Mouse (Mus musculus): ENCODE data around the gene Cdh5.

Gene Cdh5

GRCm38 (mm10) chr8:104134521-104134920, 33.1 kb downstream of the Cdh5 start:
- DNase-seq (ENCODE audit: low spot score in 2 of 2): no peak

DNA sequence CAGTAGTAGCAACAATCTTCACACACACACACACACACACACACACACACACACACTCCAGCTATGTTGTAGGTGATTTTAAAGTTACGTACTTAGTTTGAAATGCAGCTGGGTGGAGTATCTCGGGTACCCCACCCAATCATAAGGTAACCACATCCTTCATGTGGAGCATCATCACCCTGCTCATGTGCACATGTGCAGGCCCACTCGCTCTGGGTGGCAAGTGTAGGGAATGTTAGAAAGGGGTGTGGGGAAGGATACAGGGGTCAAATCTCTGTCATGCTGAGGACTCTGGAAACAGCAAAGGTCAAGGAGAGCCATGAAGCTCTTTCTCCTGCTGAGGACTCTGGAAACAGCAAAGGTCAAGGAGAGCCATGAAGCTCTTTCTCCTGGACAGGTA, 34.9 kb downstream of the Cdh5 start:
- DNase-seq (ENCODE audit: low spot score in 2 of 2): no peak

GRCm38 (mm10) chr8:104137636-104138035, 36.2 kb downstream of the Cdh5 start:
- no peak for DNase-seq (ENCODE audit: low spot score in 2 of 2)

GRCm38 (mm10) chr8:104140611-104141010, 39.2 kb downstream of the Cdh5 start:
- no peak for DNase-seq (ENCODE audit: low spot score in 2 of 2)

DNA sequence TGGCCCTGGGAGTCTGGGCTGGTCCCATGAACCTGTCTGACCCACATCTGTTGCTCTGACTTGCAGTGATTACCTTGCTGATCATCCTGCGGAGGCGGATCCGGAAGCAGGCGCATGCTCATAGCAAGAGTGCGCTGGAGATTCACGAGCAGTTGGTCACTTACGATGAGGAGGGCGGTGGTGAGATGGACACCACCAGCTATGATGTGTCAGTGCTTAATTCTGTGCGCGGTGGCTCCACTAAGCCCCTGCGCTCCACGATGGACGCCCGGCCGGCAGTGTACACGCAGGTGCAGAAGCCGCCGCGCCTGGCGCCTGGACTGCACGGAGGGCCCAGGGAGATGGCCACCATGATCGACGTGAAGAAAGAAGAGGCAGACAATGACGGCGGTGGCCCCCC, 41.0 kb downstream of the Cdh5 start:
- DNase-seq (ENCODE audit: low spot score in 2 of 2): no peak

DNA sequence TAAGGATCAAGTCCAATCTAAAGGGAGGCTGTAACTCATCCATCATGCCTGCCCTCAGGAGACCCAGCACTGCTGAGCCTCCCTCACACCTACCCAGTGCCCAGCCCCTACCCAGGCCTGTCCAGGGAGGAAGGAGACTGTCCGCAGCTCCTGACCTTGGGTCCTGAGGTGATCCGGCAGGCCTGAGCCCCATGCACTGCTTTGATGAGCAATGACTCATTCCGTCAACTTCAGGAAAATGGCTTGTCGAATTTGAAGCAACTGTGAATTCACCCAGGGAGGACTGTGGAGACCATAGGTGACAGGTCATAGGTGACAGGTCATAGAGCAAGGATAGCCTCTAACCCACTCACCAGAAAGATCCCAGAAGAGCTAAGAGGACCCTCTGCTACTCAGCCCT, 42.0 kb downstream of the Cdh5 start:
- DNase-seq (ENCODE audit: low spot score in 2 of 2): no peak

DNA sequence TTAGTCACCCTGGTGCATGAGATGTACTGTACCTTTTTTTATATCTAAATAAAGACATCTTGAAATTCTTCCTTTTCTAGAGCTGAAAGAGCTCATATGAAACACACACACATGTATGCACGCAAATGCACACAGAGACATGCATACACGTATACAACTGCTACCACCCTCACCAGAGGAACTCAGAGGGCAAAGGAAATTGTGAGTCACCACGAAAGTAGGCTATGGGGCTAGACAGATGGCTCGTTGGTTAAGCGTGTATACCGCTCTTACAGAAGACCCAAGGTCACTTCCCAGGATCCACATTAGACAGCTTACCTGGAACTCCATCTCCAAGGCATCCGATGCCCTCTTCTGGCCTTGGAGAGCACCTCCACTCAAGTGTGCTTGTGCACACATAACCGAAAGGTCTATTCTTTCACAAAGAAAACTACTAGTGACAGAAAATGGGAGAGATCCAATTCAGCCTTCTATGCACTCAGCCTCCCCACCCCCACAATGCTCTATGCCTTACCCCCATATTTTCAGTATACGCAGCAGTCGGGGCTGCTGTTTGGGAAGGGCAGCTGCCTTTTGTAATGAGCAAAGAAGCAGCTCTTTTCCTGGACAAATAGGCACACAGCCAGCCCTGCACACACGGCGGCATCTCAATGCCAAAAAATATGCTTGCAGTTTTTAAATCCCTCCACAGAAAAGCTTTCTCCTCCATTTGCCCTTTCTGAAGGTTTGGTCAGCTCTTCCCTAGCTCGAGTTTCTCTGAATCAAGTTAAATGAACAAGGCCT, 43.2 kb downstream of the Cdh5 start:
- DNase-seq (ENCODE audit: low spot score in 2 of 2): no peak

DNA sequence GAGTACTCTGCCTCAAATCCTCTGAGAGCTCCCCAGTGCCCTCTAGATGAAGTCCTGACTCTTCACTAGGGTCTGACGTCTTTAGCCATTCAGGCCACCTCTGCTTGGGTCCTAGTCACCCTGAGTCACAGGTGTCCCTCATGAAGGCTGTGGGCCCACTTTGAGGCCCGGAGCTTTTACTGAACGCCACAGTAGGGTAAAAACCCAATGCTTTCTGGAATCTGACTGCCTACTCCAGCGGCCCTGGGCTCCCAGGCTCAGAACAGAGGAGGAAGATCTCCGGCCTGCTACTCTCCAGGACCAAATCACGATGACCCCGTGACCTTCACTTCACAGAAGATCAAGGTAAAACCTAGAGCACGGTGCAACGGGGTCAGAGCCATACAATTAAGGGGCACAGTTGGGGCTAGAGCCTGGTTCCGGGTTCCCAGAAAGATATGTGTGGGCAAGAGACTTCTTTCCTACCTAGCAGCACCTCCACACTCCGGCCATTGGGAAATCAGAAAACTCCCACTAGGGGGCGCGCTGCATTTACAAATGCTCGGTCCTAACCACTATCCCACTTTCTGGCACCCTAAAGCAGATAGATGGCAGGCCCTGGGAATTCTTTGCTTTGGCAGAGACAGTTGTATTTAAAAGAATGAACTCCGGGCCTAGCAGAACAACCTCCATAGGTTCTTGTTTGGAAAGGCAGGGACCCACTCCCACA, 44.7 kb downstream of the Cdh5 start:
- DNase-seq (ENCODE audit: low spot score in 2 of 2): peak; percentile 39 to 90

GRCm38 (mm10) chr8:104146717-104147494, 45.5 kb downstream of the Cdh5 start:
- DNase-seq (ENCODE audit: low spot score in 2 of 2): no peak

DNA sequence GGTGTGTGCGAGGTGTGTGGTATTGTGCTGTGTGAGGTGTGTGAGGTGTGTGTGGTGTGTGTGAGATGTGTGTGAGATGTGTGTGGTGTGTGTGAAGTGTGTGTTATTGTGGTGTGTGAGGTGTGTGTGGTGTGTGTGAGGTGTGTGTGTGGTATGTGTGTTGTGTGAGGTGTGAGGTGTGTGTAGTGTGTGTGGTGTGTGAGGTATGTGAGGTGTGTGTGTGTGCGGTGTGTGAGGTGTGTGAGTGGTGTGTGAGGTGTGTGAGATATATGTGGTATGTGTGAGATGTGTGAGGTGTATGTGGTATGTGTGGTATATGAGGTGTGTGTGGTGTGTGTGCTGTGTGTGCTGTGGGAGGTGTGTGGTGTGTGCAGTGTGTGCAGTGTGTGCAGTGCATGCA, 46.5 kb downstream of the Cdh5 start:
- DNase-seq (ENCODE audit: low spot score in 2 of 2): no peak

DNA sequence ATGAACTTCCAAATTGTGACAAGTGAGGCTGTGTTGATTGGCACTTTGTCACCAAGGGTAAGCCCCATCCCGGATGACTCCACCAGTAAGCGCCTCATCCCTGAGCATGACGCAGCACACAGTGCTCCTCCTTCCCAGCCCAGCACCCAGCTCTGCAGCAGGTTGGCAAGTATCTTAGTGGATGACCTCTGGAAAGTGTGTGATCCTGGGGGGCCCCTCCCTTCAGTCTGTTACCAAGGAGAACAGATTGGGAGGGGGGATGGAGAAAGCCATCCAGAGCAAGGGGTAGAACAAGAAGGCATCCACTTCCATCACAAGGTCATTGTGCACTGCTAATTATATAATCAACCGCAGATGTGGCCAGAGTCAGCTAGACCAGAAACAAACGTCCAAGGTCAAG, 59.3 kb downstream of the Cdh5 start:
- DNase-seq (ENCODE audit: low spot score in 2 of 2): no peak

- no peak for DNase-seq (ENCODE audit: low spot score in 2 of 2)
Measured at GRCm38 (mm10) chr8:104169461-104169860, 68.0 kb downstream of the Cdh5 start.

GRCm38 (mm10) chr8:104170118-104171049, 69.0 kb downstream of the Cdh5 start, which contains the start of gene Bean1:
Gene Bean1, plus strand, starts transcription at chr8:104170442.
- DNase-seq (ENCODE audit: low spot score in 2 of 2): no peak

- no peak for DNase-seq (ENCODE audit: low spot score in 2 of 2)
Measured at GRCm38 (mm10) chr8:104171050-104171620, 69.7 kb downstream of the Cdh5 start.

DNA sequence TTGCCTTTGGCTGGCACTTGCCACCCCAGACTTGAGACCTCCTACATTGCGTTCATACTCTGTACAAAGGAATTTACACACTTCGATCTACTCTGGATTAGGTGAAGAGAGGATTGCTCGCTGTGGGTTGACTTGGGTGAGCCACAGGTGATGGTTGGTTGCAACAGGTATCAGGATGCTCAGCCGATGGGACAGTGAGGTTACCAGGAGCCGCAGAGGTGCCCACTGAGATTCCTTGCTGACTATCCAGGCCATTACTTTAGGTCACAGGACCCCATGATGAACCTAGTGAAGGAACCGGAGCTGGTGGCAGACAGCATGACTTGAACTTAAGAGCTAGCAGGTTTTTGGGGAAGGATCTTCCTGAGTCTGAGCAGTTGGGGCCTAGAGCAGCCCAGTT, 71.0 kb downstream of the Cdh5 start:
- DNase-seq (ENCODE audit: low spot score in 2 of 2): no peak

DNA sequence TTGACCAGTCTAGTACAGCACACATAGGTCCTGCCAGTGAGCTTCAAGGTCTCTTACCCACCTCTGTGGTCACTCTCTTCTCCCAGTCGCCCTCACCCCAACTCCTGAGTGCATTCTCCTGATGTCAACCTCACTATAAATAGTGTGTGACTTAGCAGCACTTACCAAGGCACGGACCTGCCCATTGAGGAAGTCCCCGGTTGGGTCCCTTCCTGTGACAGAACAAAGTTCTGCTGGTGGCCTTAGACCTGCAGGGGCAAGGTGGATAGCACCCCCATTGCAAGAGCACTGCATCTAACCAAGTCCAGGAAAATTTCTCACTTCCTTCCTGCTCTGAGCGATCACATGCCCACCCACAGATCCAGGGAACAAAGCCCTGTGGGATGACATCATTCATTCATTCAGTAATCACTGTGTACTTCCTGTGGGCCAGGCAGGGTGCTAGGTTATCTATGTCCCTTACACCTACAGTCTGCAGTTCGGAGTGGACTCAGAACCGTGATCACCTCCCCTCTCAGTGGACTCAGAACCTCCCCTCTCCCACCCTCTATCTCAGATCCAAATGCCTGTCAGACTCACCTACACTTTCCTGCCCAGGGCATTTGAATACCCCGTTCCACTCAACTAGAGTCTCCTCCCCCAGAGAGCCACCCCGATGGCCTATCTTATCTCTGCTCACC, 74.6 kb downstream of the Cdh5 start:
- DNase-seq (ENCODE audit: low spot score in 2 of 2): no peak

- no peak for DNase-seq (ENCODE audit: low spot score in 2 of 2)
Measured at GRCm38 (mm10) chr8:104177054-104177453, 75.6 kb downstream of the Cdh5 start.

DNA sequence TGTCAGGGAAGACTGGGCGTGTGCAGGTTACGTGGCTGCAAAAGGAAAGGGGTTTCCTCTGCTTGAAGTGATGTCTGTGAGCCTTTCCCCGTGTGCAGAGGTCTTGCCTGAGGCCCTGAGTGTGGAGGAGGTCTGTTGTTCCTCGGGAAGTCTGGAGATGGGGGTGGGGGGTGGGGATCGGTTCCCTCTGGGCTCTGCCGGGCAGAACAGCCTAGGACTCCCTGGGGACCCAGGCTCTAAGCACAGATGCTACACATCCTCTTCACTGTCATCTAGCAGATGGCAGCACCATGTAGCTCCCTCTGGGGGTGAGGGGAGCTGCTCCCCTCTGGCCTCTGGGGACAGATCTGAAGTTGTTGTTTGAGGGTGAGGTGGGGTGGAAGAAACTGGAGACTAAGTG, 83.5 kb downstream of the Cdh5 start:
- no peak for DNase-seq (ENCODE audit: low spot score in 2 of 2)

DNA sequence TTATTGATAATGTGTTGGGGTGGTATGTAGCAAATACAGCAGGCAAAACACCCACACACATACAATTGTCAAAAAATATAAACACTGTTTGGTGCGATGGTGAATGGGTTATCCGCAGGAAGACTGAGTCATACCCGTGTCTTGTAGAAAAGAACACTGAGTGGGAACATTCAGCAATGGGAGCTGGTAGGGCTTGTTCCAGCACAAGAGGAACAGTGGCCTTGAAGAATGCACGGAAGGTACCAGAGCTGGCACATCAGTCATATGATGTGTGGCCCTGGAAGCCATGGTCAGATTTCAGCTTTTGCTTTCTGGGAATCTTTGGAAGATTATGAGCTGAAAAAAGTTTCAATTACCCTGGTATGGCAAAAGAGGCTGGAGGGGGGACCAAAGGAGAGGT, 85.4 kb downstream of the Cdh5 start:
- no peak for DNase-seq (ENCODE audit: low spot score in 2 of 2)

GRCm38 (mm10) chr8:104187622-104188021, 86.2 kb downstream of the Cdh5 start:
- no peak for DNase-seq (ENCODE audit: low spot score in 2 of 2)

DNA sequence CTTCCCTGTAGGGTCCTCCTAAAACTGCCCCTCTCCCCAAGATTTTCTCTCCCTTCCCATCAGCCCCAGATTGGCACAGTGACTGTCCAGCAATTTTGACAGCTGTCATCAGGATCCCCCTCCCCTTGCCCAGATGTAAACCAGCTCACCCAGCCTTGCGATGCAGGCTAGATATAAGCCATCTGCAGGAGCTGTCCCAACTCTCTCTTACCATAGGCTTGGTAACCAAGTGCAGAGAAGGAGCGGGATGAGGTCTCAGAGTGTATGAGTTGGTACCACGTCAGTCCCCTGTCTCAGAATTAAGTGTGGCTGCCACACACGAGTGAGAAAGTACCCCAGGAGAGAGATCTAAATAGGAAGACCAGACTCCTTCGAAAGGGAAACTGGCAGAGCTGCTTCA, 87.0 kb downstream of the Cdh5 start:
- no peak for DNase-seq (ENCODE audit: low spot score in 2 of 2)
